Mouse (Mus musculus) right cerebral cortex, postnatal 36 days (tissue): ENCODE measurements around the gene Slc35e3.
"Not testable (repeated sequence)": the region's sequence is repeated elsewhere in the genome, so short reads cannot be mapped to it uniquely, and the experiment has no call there.

Experiments
- DNase-seq, 2 experiments: peaks; one replicate each; pipeline ENCODE4 v3.0.0; 2022; ENCODE audit warnings: low spot score in 2 of 2, mixed read lengths in 1 of 2

The Slc35e3 gene

GRCm38 (mm10) chr10:117732962-117733592, 13.1 kb downstream of the Slc35e3 start:
- no peak for DNase-seq

- DNase-seq, result no peak
Measured at GRCm38 (mm10) chr10:117732184-117732583, 14.0 kb downstream of the Slc35e3 start.

DNA sequence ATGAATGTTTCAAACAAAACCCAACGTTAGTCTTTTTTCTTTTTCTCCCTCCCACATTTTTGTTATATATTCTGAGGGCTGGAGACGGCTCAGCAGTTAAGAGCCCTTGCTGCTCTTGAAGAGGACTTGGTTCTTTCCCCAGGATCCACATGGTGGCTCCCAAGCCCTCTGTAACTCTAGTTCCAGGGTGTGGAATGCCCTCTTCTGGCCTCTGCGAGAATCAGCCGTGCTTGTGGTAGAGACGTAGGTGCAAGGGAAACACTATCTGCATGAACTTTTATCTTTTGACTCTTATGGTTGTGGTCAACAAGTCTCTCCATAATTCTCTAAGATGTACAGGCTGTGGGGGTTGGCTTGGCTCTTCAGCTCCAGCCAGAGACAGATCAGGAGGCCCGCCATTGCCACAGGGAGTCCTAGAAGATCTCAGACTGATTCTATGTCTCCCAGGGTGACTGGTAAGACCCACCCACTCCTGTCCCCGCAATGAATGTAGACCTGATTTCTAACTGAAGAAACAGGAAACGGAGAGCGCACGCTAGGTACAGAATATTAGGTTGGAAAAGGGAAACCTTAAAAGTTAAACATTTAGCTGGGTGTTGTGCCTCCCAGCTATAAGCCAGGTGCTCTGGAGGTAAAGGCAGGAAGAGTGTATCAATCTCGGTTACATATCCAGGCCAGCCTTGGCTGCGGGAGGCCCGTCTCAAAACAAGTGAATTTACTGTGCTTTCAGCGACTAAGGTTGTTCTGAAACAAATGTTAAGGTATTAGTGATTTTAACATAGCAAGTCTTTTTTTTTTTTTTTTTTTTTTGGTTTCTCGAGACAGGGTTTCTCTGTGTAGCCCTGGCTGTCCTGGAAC, 14.7 kb downstream of the Slc35e3 start:
- no peak for DNase-seq

DNA sequence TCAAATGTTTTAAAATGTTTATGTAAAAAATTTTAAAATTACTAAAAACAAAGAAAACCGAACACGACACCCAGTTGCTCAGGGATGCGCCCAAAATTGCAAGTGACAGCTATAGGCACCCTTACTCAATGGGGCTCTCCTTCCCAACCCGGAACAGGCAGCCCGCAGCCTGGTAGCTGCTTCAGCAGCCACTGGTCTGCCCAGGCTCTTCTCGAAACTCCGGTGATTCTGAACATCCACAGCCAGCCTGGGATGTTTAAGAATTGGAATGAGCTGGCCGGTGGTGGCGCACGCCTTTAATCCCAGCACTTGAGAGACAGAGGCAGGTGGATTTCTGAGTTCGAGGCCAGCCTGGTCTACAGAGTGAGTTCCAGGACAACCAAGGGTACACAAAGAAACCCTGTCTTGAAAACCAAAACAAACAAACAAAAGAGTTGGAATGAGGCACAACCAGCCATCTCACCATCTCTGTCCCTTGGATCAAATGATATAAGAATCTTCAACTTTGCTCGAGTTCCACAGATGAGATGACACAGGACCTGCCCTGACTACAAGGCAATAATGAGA, 15.4 kb downstream of the Slc35e3 start:
- DNase-seq, result no peak

DNA sequence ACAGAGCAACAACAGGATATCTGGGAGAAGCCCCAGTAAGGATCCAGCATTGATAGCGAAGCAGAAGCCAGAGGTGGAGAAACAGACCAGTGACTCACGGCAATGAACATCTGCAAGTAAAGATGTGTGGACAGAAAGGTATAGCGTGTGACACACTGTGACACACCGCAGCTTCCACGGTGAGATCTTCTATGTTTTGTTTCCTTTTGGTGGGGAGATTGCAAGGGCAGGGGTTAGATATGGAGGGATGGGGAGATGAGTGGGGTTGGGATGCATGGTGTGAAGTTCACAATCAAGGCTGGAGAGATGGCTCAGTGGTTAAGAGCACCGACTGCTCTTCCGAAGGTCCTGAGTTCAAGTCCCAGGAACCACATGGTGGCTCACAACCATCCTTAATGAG, 16.0 kb downstream of the Slc35e3 start:
- DNase-seq, result no peak

DNA sequence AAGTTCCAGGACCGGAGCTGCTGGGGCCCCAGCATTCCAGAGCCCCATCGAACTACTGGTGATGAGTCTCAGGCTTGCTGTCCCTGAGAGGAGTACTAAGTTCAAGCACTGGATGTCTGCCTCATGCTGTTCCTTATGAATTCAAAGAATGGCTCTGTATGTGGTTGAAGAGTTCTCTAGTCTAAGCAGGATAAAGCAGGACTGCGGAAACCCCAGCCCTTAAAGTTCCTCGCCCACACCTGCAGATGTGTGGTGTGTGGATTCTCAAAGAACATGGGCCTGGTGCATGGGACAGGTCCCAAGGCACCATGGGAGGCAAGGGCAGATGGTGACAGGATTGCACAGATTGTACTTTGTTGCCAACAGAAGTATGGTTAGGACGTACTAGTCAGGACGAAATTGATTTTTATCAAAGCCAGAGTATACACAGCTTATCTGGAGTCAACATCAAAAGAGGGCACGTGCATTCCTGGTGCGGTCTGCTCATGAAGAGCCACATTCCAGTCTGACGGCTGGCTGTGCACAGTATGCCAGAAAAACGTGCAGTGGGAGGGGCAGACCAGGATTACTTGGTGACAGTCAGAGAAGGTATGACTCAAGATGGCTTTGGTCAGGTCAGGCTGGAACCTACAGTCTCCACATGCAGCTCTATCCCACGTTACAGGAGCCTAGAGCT, 16.9 kb downstream of the Slc35e3 start:
- DNase-seq, result no peak

DNA sequence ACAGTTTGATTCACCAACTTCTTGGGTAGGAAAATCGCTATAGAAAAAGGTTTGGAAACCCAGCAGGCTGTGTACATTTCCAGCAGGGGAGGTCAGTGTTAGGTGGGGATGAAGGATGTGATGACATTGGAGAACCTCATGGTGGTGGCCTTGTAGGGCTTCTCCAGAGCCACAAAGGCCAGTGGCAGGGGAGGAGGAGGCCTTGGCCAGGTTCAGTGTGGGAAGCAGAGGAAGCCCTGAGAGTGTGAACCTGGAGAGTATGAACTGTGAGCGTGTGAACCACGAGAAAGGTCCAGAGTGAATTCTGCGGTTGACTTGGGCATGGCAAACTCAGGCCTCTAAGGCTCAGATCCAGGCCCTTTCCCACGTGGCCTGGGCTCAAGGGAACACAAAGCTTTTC, 17.6 kb downstream of the Slc35e3 start:
- DNase-seq, result no peak

DNA sequence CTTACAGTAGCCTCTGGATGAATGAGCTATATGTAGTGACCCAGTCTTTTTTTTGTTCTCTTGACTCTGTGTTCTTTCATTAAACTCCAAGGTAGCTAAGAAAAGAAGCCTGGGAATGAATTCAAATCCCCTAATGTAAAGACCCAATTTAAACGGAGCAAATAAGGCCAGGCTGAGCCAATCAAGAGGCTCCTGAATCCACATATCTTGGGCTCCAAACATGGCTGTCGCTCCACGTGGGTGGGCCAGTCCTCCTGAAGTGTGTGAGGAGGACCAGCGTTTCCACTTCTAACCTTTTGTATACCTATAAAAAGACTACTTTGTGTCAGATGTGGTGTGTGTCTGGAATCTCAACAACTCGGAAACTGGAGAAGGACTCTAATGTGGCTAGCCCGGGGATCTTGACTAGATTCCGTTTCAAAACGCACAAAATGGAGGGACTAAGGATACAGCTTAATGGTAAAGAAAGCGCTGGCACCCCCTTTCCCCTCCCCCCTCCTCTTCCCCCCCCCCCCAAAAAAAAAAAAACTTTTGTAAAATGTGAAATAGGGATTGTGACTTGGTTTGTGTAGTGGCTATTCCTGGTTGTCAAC, 18.6 kb downstream of the Slc35e3 start:
- no peak for DNase-seq

GRCm38 (mm10) chr10:117726888-117727385, 19.2 kb downstream of the Slc35e3 start:
- no peak for DNase-seq

DNA sequence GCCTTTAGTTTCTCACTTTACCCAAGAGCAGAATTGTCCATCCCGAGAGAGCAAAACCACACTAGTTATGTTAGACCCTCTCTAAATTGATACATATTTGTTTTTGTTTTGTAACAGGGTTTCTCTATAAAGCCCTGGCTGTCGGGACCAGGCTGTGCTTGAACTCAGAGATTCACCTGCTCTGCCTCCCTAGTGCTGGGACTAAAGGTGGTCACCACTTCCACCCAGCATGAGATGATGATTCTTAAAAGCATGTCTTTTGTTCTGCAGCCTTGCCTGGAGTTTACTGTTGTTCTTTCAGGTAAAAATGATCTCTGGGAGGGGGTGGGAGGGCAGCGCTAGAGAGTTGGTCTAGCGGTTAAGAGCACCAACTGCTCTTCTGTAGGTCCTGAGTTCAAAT, 19.8 kb downstream of the Slc35e3 start:
- no peak for DNase-seq

DNA sequence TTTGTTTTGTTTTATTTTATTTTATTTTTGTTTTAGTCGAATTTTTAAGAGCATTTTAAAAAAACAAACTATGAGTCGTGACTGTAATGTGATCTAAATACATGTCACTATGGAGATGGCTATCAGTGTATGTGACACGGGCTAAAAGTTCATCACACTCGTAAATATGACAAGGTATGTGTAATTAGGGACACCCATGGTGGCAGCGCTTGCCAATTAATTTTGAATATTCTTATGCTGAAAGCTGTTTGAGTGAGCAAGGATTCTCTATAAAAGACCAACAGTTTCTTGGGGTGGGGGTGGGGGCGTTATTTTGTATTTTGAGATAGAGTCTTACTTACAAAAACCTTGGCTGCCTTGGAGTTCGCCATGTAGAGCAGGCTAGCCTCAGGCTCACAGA, 20.5 kb downstream of the Slc35e3 start:
- DNase-seq, result no peak

DNA sequence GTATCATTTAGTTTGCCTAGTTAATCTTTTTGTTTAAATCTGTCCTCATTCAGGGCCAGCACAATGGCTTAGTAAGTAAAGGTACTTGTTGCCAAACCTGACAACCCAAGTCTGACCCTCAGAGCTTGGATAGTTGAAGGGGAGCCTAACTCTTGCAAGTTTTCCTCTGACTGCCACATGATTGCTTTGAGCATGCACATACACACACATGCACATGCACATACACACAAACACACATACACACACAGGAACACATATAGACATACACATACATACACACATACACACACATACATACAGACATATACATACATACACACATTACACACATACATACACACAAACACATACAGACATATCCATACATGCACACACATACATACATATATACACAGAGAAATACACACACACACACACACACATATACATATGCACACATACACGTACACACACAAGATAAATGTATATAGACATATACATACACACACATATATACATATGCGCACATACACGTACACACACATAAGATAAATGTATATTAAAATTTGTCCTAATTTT, 21.3 kb downstream of the Slc35e3 start:
- no peak for DNase-seq

DNA sequence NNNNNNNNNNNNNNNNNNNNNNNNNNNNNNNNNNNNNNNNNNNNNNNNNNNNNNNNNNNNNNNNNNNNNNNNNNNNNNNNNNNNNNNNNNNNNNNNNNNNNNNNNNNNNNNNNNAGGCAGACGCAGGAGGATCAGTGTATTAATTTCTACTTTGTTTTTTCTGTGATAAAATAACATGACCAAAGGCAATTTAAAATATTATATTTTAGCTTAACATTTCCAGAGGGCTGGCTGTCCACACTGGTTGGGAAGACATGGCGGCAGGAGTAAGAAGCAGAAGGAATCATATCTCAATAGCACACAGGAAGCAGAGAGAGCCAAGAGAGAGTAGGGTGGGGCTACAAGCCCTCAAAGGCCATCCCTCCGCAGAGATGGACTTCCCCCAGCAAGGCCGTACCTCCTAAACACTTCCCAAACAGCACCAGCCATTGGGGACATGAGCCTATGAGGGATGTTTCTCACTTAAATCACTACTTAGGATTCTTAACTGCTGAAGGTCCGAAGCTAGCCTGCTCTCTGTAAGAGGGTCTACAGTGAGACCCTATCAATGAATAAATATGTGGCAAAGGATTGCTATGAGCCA, 21.9 kb downstream of the Slc35e3 start:
- no peak for DNase-seq

- DNase-seq, result peak; percentile 21 to 29
Measured at GRCm38 (mm10) chr10:117718161-117719119, 27.7 kb downstream of the Slc35e3 start.

GRCm38 (mm10) chr10:117717583-117717982, 28.6 kb downstream of the Slc35e3 start:
- DNase-seq, result no peak

DNA sequence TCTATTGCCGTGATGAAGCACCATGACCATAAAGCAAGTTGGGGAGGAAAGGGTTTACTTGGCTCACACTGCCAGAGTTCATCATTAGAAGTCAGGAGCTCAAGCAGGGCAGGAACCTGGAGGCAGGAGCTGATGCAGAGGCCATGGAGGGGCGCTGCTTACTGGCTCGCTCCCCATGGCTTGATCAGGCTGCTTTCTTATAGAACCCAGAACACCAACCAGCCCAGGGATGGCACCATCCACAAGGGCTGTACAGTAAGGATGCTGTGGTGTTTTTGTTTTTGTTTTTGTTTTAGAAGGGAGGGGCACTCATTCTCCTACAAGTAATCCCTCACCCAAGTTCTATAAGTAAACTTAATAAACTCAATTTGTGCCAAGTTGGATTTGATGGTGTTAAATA, 29.5 kb downstream of the Slc35e3 start:
- DNase-seq, result no peak

GRCm38 (mm10) chr10:117715654-117716053, 30.5 kb downstream of the Slc35e3 start:
- DNase-seq, result not testable (repeated sequence)

GRCm38 (mm10) chr10:117714928-117715500, 31.2 kb downstream of the Slc35e3 start:
- no peak for DNase-seq

- DNase-seq, result no peak
Measured at GRCm38 (mm10) chr10:117714048-117714545, 32.1 kb downstream of the Slc35e3 start.
